Mouse (Mus musculus) cerebellum, adult 2 months (tissue): ENCODE measurements around the gene Foxp1.

Experiments
- CTCF ChIP-seq: fragments of 200-500 bp; IDR thresholded peaks from 2 replicates; pipeline ENCODE4 v1.5.1; 2011; ENCODE audit warnings: low read depth, mild to moderate bottlenecking, control low read depth, low read length, moderate library complexity, borderline replicate concordance; ENCODE audit not compliant: insufficient read depth
- POLR2A ChIP-seq: fragments of 200-500 bp; IDR thresholded peaks from 2 replicates; pipeline ENCODE4 v1.6.1; 2011; ENCODE audit warnings: low read length, control low read depth, borderline replicate concordance; ENCODE audit not compliant: insufficient read depth

- TF ChIP-seq CTCF, result no peak
- TF ChIP-seq POLR2A, result no peak
These were observed 143.4 kb downstream of the Foxp1 start for GRCm38 (mm10) chr6:99378997-99379710.
